Mouse (Mus musculus): ENCODE results near the gene Pou2f3. TPM values are rescaled to one million over a fixed set of nuclear protein-coding genes. Genes with fewer than 3 reads are reported as not detected.

Pou2f3 gene
- polyA plus RNA-seq, 1 experiment, result 0.77 TPM

- H3K27ac ChIP-seq (ENCODE audit: control insufficient read depth, insufficient read depth, low read depth, low read length, poor library complexity), result no peak overlapping the region
- H3K4me3 ChIP-seq (replicated peaks; ENCODE audit: control insufficient read depth, low read depth, low read length), result no peak overlapping the region
- 94% methylated on average over 1 of the region's 1 CpGs for WGBS
- TF ChIP-seq POLR2A (IDR thresholded peaks at IDR 0.05; ENCODE audit: borderline replicate concordance, control insufficient read depth, low read depth, low read length) (no peak), CTCF (IDR thresholded peaks at IDR 0.05; ENCODE audit: control insufficient read depth, insufficient read depth, low read length) (no peak)
- peaks cover 4% of the 10 kb centered on the region; the same call in 1 of the 2 replicates for H3K4me1 ChIP-seq (ENCODE audit: control insufficient read depth, insufficient read depth, low read length)
Observed at GRCm38 (mm10) chr9:43236106-43236505, 25.9 kb upstream of the Pou2f3 start.

- no peak overlapping the region for H3K4me3 ChIP-seq (replicated peaks; ENCODE audit: control insufficient read depth, low read depth, low read length)
- whole genome bisulfite sequencing, result 86% methylated on average over 6 of the region's 6 CpGs
- TF ChIP-seq CTCF (IDR thresholded peaks at IDR 0.05; ENCODE audit: control insufficient read depth, insufficient read depth, low read length) (no peak), POLR2A (IDR thresholded peaks at IDR 0.05; ENCODE audit: borderline replicate concordance, control insufficient read depth, low read depth, low read length) (no peak)
- H3K27ac ChIP-seq (ENCODE audit: control insufficient read depth, insufficient read depth, low read depth, low read length, poor library complexity), result peak overlapping the region; percentile 37; the same call in 1 of the 2 replicates
- H3K4me1 ChIP-seq (ENCODE audit: control insufficient read depth, insufficient read depth, low read length), result peaks cover 2% of the 10 kb centered on the region; the same call in 1 of the 2 replicates
Observed at GRCm38 (mm10) chr9:43235336-43235735, 25.2 kb upstream of the Pou2f3 start.

DNA sequence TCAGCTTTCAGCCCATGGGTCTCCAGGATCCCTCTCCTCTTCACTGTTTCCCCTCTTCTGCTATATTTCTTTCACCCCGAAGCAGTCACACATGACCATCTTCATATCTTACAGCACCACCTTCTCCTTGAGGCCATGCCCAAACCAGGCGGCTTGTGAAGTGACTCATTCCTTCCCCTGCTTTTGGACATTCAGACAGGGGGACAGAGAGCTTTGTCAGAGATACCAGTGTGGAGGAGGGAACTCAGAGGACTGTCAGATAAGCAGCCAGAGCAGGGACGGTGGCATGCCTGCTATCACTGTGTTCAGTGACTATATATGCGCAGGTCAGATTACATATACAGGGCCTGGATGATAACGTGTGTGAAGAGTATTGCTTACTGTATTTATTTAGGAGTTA, 24.3 kb upstream of the Pou2f3 start:
- WGBS, result 51% methylated on average over 5 of the region's 5 CpGs
- Histone ChIP-seq H3K27ac (ENCODE audit: control insufficient read depth, insufficient read depth, low read depth, low read length, poor library complexity) (peak overlapping the region; percentile 58), H3K4me3 (replicated peaks; ENCODE audit: control insufficient read depth, low read depth, low read length) (no peak overlapping the region), H3K4me1 (ENCODE audit: control insufficient read depth, insufficient read depth, low read length) (peaks cover 2% of the 10 kb centered on the region; the same call in 1 of the 2 replicates)
- TF ChIP-seq CTCF (IDR thresholded peaks at IDR 0.05; ENCODE audit: control insufficient read depth, insufficient read depth, low read length) (no peak), POLR2A (IDR thresholded peaks at IDR 0.05; ENCODE audit: borderline replicate concordance, control insufficient read depth, low read depth, low read length) (no peak)

DNA sequence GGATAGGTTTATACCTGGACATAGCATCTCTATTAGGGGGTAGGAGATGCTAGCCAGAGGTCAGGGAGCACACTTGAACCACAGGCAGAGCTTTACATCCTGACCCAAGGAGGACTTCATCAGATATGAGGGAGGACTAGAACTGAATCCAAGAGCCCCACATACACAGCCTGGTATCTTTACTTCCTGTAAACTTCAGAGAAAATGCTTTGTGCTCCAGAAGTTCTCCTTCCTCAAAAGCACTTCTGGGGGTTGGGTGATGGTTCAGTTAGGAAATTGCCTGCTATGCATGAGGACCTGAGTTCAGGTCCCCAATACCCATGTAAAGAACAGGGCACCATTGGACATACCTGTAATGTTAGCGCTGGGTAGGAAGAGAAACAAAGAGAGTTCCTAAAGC, 23.3 kb upstream of the Pou2f3 start:
- TF ChIP-seq POLR2A (IDR thresholded peaks at IDR 0.05; ENCODE audit: borderline replicate concordance, control insufficient read depth, low read depth, low read length) (no peak), CTCF (IDR thresholded peaks at IDR 0.05; ENCODE audit: control insufficient read depth, insufficient read depth, low read length) (no peak)
- 79% methylated on average over 1 of the region's 1 CpGs for WGBS
- H3K4me1 ChIP-seq (ENCODE audit: control insufficient read depth, insufficient read depth, low read length), result peaks cover 2% of the 10 kb centered on the region; the same call in 1 of the 2 replicates
- H3K4me3 ChIP-seq (replicated peaks; ENCODE audit: control insufficient read depth, low read depth, low read length), result no peak overlapping the region
- no peak overlapping the region for H3K27ac ChIP-seq (ENCODE audit: control insufficient read depth, insufficient read depth, low read depth, low read length, poor library complexity)

- H3K27ac ChIP-seq (ENCODE audit: control insufficient read depth, insufficient read depth, low read depth, low read length, poor library complexity), result no peak overlapping the region
- H3K4me3 ChIP-seq (replicated peaks; ENCODE audit: control insufficient read depth, low read depth, low read length), result no peak overlapping the region
- 81% methylated on average over 5 of the region's 5 CpGs for WGBS
- H3K4me1 ChIP-seq (ENCODE audit: control insufficient read depth, insufficient read depth, low read length), result peaks cover 2% of the 10 kb centered on the region; the same call in 1 of the 2 replicates
- TF ChIP-seq POLR2A (IDR thresholded peaks at IDR 0.05; ENCODE audit: borderline replicate concordance, control insufficient read depth, low read depth, low read length) (no peak), CTCF (IDR thresholded peaks at IDR 0.05; ENCODE audit: control insufficient read depth, insufficient read depth, low read length) (no peak)
Observed at GRCm38 (mm10) chr9:43233044-43233443, 22.9 kb upstream of the Pou2f3 start.

DNA sequence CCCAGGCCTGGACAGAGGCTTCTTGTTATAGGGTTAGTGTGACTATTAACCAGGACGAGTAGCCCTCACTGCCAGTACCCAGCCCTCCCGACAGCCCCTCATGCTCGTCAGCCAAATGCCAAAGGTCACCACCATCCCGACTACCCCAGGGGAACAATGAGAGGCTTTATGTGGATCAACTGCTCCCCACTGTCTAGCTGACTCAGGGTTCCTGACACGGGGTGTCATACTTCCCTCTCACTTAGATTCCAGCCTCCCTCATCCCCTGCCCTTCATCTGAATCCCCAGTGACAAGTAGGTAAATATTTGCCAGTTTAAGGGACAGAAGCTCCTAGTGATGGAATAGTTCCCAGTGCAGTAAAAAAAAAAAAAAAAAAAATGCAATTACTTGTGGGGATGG, 22.1 kb upstream of the Pou2f3 start:
- 82% methylated on average over 5 of the region's 5 CpGs for WGBS
- H3K4me3 ChIP-seq (replicated peaks; ENCODE audit: control insufficient read depth, low read depth, low read length), result no peak overlapping the region
- H3K4me1 ChIP-seq (ENCODE audit: control insufficient read depth, insufficient read depth, low read length), result peaks cover 4% of the 10 kb centered on the region
- TF ChIP-seq POLR2A (IDR thresholded peaks at IDR 0.05; ENCODE audit: borderline replicate concordance, control insufficient read depth, low read depth, low read length) (no peak), CTCF (IDR thresholded peaks at IDR 0.05; ENCODE audit: control insufficient read depth, insufficient read depth, low read length) (no peak)
- no peak overlapping the region for H3K27ac ChIP-seq (ENCODE audit: control insufficient read depth, insufficient read depth, low read depth, low read length, poor library complexity)

GRCm38 (mm10) chr9:43231805-43232204, 21.6 kb upstream of the Pou2f3 start:
- WGBS, result 88% methylated on average over 4 of the region's 4 CpGs
- no peak overlapping the region for H3K27ac ChIP-seq (ENCODE audit: control insufficient read depth, insufficient read depth, low read depth, low read length, poor library complexity)
- H3K4me1 ChIP-seq (ENCODE audit: control insufficient read depth, insufficient read depth, low read length), result peaks cover 5% of the 10 kb centered on the region
- no peak overlapping the region for H3K4me3 ChIP-seq (replicated peaks; ENCODE audit: control insufficient read depth, low read depth, low read length)
- TF ChIP-seq POLR2A (IDR thresholded peaks at IDR 0.05; ENCODE audit: borderline replicate concordance, control insufficient read depth, low read depth, low read length) (no peak), CTCF (IDR thresholded peaks at IDR 0.05; ENCODE audit: control insufficient read depth, insufficient read depth, low read length) (no peak)

- TF ChIP-seq CTCF (IDR thresholded peaks at IDR 0.05; ENCODE audit: control insufficient read depth, insufficient read depth, low read length), result no peak
- TF ChIP-seq POLR2A (IDR thresholded peaks at IDR 0.05; ENCODE audit: borderline replicate concordance, control insufficient read depth, low read depth, low read length), result no peak
- Histone ChIP-seq H3K4me1 (ENCODE audit: control insufficient read depth, insufficient read depth, low read length) (peaks cover 5% of the 10 kb centered on the region), H3K27ac (ENCODE audit: control insufficient read depth, insufficient read depth, low read depth, low read length, poor library complexity) (no peak overlapping the region), H3K4me3 (replicated peaks; ENCODE audit: control insufficient read depth, low read depth, low read length) (no peak overlapping the region)
- WGBS, result 83% methylated on average over 4 of the region's 4 CpGs
Observed at GRCm38 (mm10) chr9:43230886-43231285, 20.7 kb upstream of the Pou2f3 start.

- WGBS, result 84% methylated on average over 7 of the region's 7 CpGs
- no peak for TF ChIP-seq CTCF (IDR thresholded peaks at IDR 0.05; ENCODE audit: control insufficient read depth, insufficient read depth, low read length)
- TF ChIP-seq POLR2A (IDR thresholded peaks at IDR 0.05; ENCODE audit: borderline replicate concordance, control insufficient read depth, low read depth, low read length), result no peak
- Histone ChIP-seq H3K4me3 (replicated peaks; ENCODE audit: control insufficient read depth, low read depth, low read length) (no peak overlapping the region), H3K4me1 (ENCODE audit: control insufficient read depth, insufficient read depth, low read length) (peaks cover 5% of the 10 kb centered on the region), H3K27ac (ENCODE audit: control insufficient read depth, insufficient read depth, low read depth, low read length, poor library complexity) (no peak overlapping the region)
Observed at GRCm38 (mm10) chr9:43229962-43230361, 19.8 kb upstream of the Pou2f3 start.

Measured in bone marrow, adult 2 months (tissue).